Mouse (Mus musculus) megakaryocyte-erythroid progenitor cell, adult 5-6 weeks (primary cell): ENCODE measurements around the gene Matk. TPM values are rescaled to one million over a fixed set of nuclear protein-coding genes. Genes with fewer than 3 reads are reported as not detected.
A peak's percentile ranks its signal among the peaks of the same experiment; 100 is the strongest.
"Not testable (repeated sequence)": the region's sequence is repeated elsewhere in the genome, so short reads cannot be mapped to it uniquely, and the experiment has no call there.

Source experiments
- ATAC-seq: replicated peaks from 2 replicates; pipeline ENCODE4 v1.8.0; 2016; ENCODE audit warnings: mild to moderate bottlenecking, inconsistent platforms; ENCODE audit not compliant: severe bottlenecking, poor library complexity, low FRiP score, low TSS enrichment
- total RNA-seq, 2 experiments: library from RNA; stranded (forward) in 1 of 2; stranded (reverse) in 1 of 2; fragments of 200-1000, 215-1000 nt in 1 of 2; fragments of >200 nt in 1 of 2; fragmentation: Nextera tagmentation in 1 of 2; gene quantifications; 2 replicates each; pipeline ENCODE4 v1.2.3; 2014 to 2017

Matk gene
- total RNA-seq (2014; fragmentation: Nextera tagmentation), result 2.9 and 9.8 TPM in 2 replicates
- total RNA-seq (2017), result 5.5 and 5.6 TPM in 2 replicates

DNA sequence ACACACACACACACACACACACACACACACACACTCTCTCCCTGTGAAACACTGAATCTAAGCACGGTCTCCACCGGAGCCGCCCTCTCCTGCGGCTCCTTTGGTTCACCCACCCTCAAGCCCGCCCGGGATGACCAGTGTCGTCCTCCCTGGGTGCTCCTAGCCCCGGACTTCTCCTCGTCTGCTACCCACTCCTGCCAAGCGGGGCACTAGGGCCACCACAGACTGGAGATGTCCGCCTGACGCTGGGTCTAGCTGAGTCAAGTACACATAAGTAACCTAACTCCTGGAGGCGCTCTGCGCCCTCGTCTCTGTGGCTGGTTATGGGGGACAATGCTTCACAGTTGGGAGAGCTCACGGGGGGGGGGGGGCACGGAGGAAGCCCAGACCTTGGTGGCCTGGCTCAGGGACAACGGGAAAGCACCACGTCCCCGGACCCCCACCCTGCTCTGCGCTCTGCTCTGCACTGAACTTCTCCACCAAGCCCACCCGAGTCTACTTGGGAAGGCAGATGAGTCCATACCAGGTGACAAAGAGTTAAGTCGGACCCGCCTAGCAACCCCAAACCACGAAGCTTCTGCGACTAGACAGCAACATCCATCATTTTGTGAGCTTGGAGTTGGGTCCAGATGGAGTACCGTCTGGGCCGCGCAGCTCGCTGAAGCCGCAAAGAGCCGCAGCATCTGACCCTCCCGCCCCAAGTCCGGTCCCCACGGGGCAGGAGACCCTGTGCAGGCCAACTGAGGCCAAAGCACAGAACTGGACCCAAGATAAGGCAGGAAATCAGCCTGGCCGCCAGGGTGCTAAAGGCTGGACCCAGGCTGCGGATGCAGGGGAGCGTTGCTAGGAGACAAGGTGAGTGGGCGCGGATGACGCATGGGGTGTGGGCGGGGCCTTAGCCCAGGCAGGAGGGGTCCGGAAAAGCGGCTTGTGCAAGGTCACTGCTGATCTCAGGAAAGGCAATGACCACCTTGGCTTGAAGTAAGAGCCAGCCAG is at the start of gene Matk:
Matk (plus strand) TSS at position 512 of the 996 bp plus-strand sequence.
- ATAC-seq, result no peak

DNA sequence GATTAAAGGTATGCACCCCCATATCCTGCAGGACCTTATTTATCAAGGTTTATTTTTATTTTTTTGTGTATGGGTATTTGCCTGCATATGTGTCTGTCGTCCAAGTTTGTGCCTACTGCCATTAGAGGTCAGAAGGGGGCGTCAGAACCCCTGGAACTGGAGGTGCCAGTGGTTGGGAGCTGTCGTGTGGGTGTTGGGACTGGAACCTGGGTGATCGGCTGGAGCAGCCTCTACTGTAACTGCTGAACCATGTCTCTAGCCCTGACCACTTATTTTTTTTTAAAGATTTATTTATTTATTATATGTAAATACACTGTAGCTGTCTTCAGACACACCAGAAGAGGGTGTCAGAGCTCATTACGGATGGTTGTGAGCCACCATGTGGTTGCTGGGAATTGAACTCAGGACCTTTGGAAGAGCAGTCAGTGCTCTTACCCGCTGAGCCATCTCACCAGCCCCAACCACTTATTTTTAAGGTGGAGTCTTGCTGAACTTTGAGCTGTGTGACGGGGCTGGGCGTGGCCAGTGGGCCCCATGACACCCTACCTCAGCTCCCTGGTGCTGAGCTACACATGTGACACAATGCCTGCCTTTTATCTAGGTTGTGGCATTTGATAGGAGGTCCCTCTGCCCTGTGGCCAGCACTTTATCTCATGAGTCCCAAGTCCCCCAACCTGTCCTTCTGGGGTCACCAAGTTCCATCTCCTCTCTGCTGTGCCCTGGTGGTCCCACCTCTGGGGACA is 49.6 kb upstream of the Matk start:
- peak; percentile 88 for ATAC-seq

DNA sequence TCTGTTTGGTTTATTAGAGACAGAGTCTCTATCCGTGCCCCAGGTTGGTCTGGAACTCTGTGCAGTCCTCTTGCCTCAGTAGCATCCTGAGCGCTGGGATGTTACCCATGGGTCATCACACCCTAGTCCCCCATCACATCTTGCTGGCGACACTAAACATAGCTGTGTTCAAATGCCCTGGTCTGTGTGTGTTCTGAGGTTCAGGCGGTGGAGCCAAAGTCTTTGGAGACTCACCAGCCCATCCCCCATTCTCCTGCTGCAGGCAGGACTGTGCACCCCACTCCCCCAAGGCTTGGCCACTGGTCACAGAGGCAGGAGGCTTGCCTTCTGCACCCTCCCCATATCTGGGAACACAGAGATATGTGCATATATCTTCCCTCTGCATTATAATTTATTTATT is 48.6 kb upstream of the Matk start:
- no peak for ATAC-seq

DNA sequence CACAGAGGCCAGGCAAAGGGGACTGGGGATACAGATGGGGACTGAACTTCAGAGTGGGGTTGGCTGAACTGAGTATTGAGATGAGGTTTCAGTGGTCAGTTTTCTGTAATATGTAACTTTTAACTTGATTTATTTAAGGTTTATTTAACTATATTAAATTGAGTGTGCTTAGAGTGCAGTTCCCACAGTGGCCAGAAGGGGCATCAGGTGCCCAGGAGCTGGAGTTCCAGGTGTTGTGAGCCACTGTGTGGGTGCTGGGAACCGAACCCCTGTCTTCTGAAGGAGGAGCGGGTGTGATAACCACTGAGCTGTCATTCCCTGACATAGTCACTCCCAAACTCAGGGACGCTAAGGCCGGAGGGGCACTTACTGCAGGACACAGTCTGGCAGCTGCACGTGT is 42.6 kb upstream of the Matk start:
- no peak for ATAC-seq

DNA sequence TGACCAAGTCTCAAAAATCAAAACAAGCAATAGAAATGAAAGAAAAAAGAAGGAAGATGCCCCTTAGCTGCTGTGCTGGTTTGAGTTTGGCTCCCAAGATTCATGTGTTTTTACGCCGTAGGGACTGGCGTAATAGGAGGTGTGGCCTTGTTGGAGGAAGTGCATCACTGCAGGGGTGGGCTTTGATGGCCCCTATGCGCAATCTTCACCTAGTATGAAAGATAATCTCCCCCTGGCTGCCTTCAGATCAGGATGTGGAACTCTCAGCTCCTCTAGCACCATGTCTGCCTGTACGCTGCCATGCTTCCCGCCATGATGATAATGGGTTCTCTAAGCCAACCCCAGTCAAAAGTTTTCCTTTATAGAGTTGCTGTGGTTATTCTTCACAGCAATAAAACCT is 36.5 kb upstream of the Matk start:
- ATAC-seq, result no peak

DNA sequence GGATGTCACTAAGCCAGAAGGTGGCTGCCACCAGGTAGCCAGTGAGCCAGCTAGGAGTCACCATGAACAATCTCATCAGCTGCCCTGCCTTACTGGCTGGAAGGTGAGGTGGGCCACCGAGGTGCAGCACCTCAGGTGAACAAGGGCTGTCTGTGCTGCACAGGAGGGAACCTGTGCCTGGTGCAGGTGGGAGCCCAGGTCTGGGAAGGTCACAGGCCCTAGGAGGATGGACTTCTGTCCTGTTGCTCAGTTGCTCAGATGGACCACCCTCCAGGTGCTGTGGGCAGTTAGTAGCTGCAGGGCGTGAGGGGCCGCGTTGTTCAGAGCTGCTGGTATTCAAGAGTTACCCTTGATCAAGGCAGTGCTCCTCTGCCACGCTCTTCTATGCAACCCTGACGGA is 35.9 kb upstream of the Matk start:
- ATAC-seq, result no peak

DNA sequence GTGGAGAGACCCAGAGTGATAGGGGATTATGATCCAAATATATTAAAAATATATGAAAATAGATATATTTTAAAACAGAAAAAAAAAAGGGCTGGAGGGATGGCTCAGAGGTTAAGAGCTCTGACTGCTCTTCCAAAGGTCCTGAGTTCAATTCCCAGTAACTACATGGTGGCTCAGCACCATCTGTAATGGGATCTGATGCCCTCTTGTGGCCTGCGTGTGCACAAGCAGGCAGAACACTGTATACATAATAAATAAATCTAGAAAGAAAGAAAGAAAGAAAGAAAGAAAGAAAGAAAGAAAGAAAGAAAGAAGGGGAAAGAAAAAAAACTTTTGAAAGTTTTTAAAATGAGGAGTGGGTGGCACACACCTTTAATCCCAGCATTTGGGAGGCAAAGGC is 35.5 kb upstream of the Matk start:
- ATAC-seq, result not testable (repeated sequence)

DNA sequence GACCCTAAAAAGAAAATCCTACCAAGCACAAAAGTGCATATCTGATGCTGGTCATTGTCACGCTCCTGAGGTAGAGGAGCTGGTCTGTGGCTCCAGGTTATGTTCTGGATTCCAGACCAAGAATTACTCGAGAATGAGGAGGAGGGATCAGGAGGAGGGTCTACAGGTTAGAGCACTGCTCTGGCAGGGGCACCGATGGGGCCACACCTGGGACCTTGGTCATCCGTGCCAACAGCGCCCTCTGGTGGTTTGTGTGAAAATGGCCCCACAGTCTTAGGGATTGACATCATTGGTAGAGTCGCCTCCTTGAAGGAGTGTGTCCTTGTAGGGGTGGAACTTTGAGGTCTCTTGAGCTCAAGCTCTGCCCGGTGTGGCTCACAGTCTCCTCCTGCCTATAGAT is 34.8 kb upstream of the Matk start:
- ATAC-seq, result peak; percentile 85

DNA sequence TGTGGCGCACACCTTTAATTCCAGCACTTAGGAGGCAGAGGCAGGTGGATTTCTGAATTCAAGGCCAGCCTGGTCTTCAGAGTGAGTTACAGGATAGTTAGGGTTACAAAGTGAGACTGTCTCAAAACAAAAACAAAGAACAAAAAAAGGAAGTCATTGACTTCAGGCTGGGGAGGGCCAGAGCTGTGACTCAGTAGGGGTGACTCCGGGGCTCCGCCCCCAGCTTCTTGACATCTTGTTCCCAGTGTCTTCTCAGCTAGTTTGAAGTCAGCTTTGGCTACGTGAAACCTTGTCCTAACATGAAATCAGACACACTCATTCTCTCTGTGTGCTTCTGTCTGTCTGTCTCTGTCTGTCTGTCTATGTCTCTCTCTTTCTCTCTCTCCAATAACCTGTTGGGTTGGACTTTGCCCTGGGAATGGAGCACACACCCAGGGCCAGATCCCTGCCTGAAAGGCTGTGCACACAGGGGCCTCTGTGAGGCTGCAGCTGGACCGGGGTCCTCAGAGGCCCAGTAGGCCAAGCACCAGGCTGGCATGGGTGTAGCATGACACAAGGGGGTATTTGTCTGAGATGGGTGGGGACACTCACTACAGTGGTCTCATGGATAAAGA is 31.2 kb upstream of the Matk start:
- no peak for ATAC-seq

DNA sequence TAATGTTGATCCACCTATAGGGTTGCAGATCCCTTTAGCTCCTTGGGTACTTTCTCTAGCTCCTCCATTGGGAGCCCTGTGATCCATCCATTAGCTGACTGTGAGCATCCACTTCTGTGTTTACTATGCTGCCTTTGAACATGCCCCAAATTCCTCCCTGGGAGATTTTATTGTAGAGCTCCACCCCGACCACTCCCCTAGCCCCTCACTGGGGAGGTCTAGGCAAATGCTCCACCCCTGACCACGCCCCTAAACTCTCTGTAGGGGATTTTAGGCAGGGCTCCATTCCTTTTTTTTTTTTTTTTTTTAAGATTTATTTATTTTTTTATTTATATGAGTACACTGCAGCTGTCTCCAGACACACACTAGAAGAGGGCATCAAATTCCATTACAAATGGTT is 29.0 kb upstream of the Matk start:
- ATAC-seq, result not testable (repeated sequence)

DNA sequence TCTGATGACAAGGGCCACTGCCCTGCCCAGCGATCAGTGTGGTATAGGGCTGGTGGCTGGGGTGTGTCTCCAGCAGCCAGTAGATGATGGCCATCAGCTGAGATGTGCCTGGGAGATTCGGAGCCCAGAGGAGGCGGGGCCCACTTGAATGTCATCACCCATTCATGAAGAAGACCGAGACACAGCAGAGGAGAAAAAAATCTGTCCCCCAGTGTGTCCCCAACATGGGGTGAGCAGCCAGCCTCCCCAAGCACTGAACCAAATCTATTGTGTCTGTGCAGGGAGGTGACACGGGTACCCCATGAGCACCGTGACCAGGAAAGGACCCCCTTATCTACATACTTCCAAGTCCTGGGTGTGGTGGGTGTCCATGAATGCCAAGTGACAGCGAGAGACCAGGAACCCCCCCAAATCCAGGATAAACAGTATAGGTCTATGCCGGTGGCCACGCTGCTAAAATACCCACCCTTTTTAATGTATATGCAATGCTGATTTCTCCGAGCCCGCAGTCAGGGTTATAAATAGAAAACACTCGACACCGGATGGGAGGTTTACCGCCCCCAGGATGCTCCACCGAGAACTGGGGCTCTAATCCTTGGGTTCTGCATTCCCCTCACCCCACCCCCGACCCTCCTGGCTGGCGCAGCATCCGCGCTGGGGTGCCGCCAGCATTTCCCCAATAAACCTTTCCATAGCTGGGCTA is 22.8 kb upstream of the Matk start:
- ATAC-seq, result no peak

DNA sequence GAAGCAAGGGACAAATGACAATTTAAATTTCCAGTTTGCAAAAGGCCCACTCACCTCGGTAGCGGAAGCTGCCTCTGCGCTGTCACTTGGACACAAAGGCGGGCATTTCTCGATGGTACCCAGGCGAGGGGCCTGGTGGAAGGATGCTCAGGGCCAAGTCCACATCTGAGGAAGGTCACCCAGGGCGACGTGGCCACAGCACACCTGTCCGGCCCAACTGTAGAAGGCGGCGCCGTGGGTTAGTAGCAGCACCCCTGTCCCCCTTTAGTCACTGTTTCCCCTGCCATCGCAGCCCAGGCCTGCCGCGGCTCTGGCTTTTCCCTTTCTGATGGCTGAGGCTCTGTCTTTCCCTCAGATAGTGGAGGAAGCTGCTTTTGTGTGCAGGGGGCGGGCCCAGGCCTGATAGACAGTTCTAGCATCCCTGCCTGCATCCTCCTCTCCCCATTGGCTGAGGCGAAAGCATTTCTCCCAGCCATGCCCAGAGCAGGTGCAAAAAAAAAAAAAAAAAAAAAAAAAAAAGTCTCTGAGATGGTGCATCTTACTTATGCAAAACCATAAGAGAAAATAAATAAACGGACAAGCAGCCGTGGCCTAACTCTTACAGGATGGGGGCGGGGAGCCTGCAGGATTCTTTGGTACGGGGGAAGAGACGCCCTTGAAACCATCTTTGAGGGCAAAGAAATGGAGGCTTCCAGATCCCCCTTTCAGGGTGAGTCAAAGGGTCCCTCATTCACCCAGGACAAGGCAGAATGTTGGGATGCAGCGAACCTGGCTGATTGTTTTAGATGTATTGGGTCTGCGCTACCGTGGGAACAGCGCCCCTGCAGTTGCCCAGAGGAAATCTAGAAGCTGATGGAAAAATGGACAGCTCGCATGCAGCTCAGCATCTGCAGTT is 22.1 kb upstream of the Matk start, which contains the start of gene Atcay:
Atcay (minus strand) TSS at position 396 of the 895 bp plus-strand sequence.
- 0 out of 2 replicates have a peak, but pooled peaks have one; percentile 24 for ATAC-seq

DNA sequence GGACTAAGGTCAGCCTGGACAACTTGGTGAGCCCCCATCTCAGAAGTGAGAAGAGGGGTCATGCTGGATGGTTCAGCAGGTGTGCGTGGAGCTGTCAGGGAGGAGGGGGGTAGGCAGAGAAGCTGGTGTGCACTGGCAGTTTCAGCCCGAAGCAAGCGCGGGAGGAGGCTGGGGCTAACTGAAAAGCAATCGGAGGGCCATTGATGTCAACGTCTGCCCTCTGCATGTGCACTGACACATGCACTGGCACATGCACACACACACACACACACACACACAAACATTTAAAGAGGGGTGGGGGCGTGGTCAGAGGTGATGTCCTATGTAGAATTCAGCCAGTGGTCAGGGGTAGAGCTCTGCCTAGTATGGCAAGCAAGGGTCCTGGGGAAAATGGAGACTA is 21.3 kb upstream of the Matk start:
- no peak for ATAC-seq

DNA sequence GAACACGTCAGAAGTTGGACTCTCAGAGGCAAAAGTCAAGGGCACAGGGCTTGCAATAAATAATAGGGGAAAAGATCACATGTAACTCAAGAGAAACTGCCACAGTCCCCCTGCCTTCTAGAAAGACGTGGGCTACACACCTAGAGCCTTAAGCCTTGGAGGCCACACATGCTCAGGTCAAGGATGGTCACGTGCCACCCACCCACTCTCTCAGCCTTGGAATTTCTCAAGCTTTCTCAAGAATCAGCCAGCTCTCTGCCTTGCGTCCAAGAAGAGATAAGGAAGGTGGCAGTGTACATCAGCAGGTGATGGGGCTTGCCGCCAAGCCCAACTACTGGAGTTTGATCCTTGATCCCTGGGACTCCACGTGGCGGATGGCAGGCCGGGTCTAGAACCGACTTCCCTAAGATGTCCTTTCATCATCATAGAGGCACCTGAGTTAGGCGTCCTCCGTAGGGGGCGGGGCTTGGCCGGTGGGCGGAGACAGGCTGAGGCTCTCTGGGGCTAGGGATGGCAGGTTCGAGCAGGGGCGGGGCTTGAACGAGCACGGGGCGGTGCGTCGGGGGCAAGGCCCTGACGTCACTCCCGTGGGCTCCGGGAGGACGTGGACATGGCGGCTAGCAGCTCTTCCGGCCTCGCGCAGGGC is 20.0 kb upstream of the Matk start, which contains the start of gene Zfr2:
Zfr2 (plus strand) TSS at position 576 of the 646 bp plus-strand sequence.
- ATAC-seq, result peak; percentile 92

DNA sequence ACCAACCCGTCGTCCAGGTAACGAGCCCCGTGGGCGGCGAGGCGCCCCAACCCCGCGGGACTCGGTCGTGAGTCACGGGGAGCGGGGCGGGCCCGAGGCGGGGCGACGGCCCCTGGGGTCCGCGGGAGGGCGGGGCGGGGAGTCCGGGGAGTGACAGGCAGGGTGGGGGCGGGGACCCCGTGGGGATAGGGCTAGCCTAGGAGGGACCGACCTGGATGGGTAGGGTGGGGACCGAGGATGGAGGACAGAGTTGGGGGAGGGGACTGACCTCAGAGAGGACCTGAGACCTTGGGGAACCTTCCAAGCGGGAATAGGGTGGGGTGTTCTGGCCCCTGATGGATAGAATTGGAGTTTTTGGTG is 19.5 kb upstream of the Matk start:
- ATAC-seq, result no peak

DNA sequence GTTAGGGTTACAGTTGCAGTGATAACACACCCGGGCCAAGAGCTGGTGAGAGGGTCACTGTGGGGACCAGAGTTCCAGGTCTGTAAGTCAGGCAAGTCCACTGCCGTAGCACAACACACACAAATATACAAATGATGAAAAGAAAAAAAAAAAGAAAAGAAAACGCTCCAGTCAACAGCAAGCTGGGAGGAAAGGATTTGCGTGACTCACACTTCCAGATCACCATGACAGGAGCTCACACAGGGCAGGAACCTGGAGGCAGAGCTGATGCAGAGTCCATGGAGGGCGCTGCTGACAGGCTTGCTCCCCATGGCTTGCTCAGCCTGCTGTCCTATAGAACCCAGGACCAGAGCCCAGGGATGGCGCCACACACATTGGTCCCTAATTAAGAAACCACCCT is 18.5 kb upstream of the Matk start:
- no peak for ATAC-seq

DNA sequence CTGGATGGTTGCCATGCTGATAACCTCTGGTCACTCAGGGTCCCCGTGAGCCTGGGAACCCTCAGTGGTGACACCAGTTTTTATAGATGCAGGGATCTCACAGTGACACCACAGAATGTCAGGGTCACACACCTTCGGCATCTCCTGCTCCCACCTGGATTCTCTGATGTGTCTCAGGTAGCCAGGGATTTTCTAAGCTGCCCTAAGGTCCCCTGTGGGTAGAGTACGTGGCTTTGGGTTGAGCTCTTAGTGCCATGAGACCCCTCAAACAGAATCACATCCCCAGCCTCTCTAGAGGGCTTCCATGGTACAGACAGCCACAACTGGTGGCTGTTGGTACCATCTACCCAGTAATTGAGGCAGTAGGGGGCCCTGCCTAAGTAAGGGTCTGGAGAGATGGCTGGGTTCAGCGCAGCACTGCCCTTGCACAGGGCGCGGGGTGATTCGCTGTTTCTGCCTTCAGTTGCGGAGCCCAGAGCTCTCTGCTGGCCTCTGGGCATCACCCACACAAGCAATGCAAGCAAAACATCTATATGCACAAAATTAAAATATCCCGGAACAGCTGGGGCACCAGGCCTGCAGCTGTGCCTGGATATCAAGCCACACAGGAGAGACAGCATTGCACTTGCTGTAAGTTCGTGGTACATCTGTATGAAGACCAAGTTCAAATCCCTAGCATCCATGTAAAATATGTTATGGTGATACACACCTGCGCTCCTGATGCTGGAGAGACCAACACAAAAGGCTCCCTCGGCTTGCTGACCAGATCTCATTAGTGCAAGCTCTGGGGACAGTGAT is 16.1 kb upstream of the Matk start:
- no peak for ATAC-seq
